In genomic region chr10:89404936-89405335, GRCm38 (mm10) we compare ENCODE assay signal across 35 mouse cellular contexts.
"Had no signal": no experiment of that assay in that cellular context is flagged by ENCODE, and none has a peak within 500 bp of the region (broad histone marks: within the 10 kb centered on the region; RNA-seq: fewer than 3 reads in every experiment).

No protein-coding gene starts in this region.

- H3K9me3 ChIP-seq: heart, embryonic 10.5 days; heart, embryonic 15.5 days; hindbrain, embryonic 12.5 days; hindbrain, embryonic 13.5 days; hindbrain, embryonic 15.5 days; intestine, embryonic 15.5 days had no signal

- H3K4me2 ChIP-seq: heart, embryonic 11.5 days; heart, embryonic 12.5 days; heart, embryonic 13.5 days; heart, embryonic 15.5 days; hindbrain, embryonic 12.5 days; hindbrain, embryonic 13.5 days; hindbrain, embryonic 14.5 days; hindbrain, embryonic 15.5 days; intestine, embryonic 15.5 days; kidney, embryonic 15.5 days had no signal

- DNase-seq: heart, postnatal 10 days; heart, postnatal 14 days; heart, postnatal 36 days; heart, postnatal 4 days; kidney, adult 11 months; kidney, adult 18-20 months; kidney, adult 2 months; kidney, adult 8-10 months; kidney, adult 9 months; kidney, postnatal 10 days; kidney, postnatal 14 days; kidney, postnatal 25 days; kidney, postnatal 36 days; kidney, postnatal 4 days; layer of hippocampus, adult 9-11 months; layer of hippocampus, postnatal 36 days had no signal

- H3K4me1 ChIP-seq: heart, embryonic 10.5 days; heart, embryonic 12.5 days; heart, embryonic 13.5 days; heart, embryonic 15.5 days; hindbrain, embryonic 10.5 days; hindbrain, embryonic 12.5 days; hindbrain, embryonic 13.5 days; hindbrain, embryonic 15.5 days; intestine, embryonic 15.5 days; kidney, embryonic 15.5 days had no signal

- H3K36me3 ChIP-seq: hindbrain, embryonic 12.5 days; hindbrain, embryonic 13.5 days; hindbrain, embryonic 15.5 days; intestine, embryonic 15.5 days; kidney, embryonic 15.5 days had no signal

- ATAC-seq: hindbrain, embryonic 16.5 days; hindbrain, postnatal 0 days; inflammation-experienced regulatory T-cells, adult 6 months; intestine, embryonic 15.5 days; intestine, embryonic 16.5 days; intestine, postnatal 0 days had no signal

- H3K9ac ChIP-seq: heart, embryonic 12.5 days; heart, embryonic 13.5 days; heart, embryonic 15.5 days; hindbrain, embryonic 12.5 days; hindbrain, embryonic 13.5 days; hindbrain, embryonic 14.5 days; hindbrain, embryonic 15.5 days; intestine, embryonic 15.5 days; kidney, embryonic 15.5 days had no signal

- H3K4me3 ChIP-seq: heart, embryonic 10.5 days; heart, embryonic 12.5 days; heart, embryonic 13.5 days; heart, embryonic 15.5 days; hindbrain, embryonic 10.5 days; hindbrain, embryonic 12.5 days; hindbrain, embryonic 13.5 days; hindbrain, embryonic 15.5 days; intestine, embryonic 15.5 days; kidney, embryonic 15.5 days; layer of hippocampus, adult 2 months had no signal

- H3K27ac ChIP-seq: heart, embryonic 10.5 days; heart, embryonic 13.5 days; heart, embryonic 15.5 days; hindbrain, embryonic 10.5 days; hindbrain, embryonic 12.5 days; hindbrain, embryonic 13.5 days; hindbrain, embryonic 14.5 days; hindbrain, embryonic 15.5 days; hindbrain, postnatal 0 days; intestine, embryonic 15.5 days; kidney, embryonic 15.5 days; kidney, postnatal 0 days; layer of hippocampus, adult 2 months had no signal

- H3K27me3 ChIP-seq: heart, embryonic 12.5 days; heart, embryonic 13.5 days; heart, embryonic 15.5 days; hindbrain, embryonic 12.5 days; hindbrain, embryonic 13.5 days; hindbrain, embryonic 15.5 days; intestine, embryonic 15.5 days; kidney, embryonic 15.5 days had no signal
